Mouse (Mus musculus) embryonic facial prominence, embryonic 10.5 days (tissue): ENCODE measurements around the gene Spryd3. TPM values are rescaled to one million over a fixed set of nuclear protein-coding genes. Genes with fewer than 3 reads are reported as not detected.

ENCODE experiments used
- polyA plus RNA-seq: library from polyadenylated mRNA; unstranded; fragments of >200 nt; fragmentation: Nextera tagmentation; extraction: Ambion mirVana; gene quantifications from 2 replicates; pipeline ENCODE4 v1.2.1, GENCODE M21; 2016

The Spryd3 gene
- polyA plus RNA-seq, 1 experiment from 2014 or later = 12.7 TPM

Other genes starting within 250 kb of the Spryd3 start
- gene Krt76, start 243.3 kb downstream of the Spryd3 start, polyA plus RNA-seq = not detected in 2 replicates
- gene Krt4, start 211.5 kb downstream of the Spryd3 start, polyA plus RNA-seq = not detected in 2 replicates
- gene Krt79, start 195.9 kb downstream of the Spryd3 start, polyA plus RNA-seq = 0.20 and 0.49 TPM in 2 replicates
- not detected in 2 replicates for gene Krt78, start 181.9 kb downstream of the Spryd3 start, polyA plus RNA-seq
- 86.3 and 91.9 TPM in 2 replicates for gene Krt8, start 131.8 kb downstream of the Spryd3 start, polyA plus RNA-seq
- 95.2 and 101 TPM in 2 replicates for gene Krt18, start 108.1 kb downstream of the Spryd3 start, polyA plus RNA-seq
- 133 and 136 TPM in 2 replicates for gene Eif4b, start 62.5 kb downstream of the Spryd3 start, polyA plus RNA-seq
- gene Tns2, start 35.8 kb downstream of the Spryd3 start, polyA plus RNA-seq = 12.3 and 14.9 TPM in 2 replicates
- gene Igfbp6, start 8.1 kb upstream of the Spryd3 start, polyA plus RNA-seq = 0.26 and 0.36 TPM in 2 replicates
- gene Soat2, start 14.3 kb upstream of the Spryd3 start, polyA plus RNA-seq = 0.09 and 0.18 TPM in 2 replicates
- gene Zfp740, start 67.0 kb upstream of the Spryd3 start, polyA plus RNA-seq = 77.6 and 79.3 TPM in 2 replicates
- gene Csad, start 68.5 kb upstream of the Spryd3 start, polyA plus RNA-seq = 48.6 and 48.7 TPM in 2 replicates
- gene Itgb7, start 95.7 kb upstream of the Spryd3 start, polyA plus RNA-seq = 1.1 and 1.6 TPM in 2 replicates
- 77.8 and 90.2 TPM in 2 replicates for gene Rarg, start 121.3 kb upstream of the Spryd3 start, polyA plus RNA-seq
- gene Gm9918, start 134.3 kb upstream of the Spryd3 start, polyA plus RNA-seq = 0.75 and 1.3 TPM in 2 replicates
- gene Mfsd5, start 143.2 kb upstream of the Spryd3 start, polyA plus RNA-seq = 63.2 and 66.4 TPM in 2 replicates
- 55.4 and 57.6 TPM in 2 replicates for gene Espl1, start 160.0 kb upstream of the Spryd3 start, polyA plus RNA-seq
- 353 and 356 TPM in 2 replicates for gene Pfdn5, start 189.9 kb upstream of the Spryd3 start, polyA plus RNA-seq
- gene Myg1, start 195.5 kb upstream of the Spryd3 start, polyA plus RNA-seq = 123 and 126 TPM in 2 replicates
- gene Aaas, start 214.5 kb upstream of the Spryd3 start, polyA plus RNA-seq = 135 and 137 TPM in 2 replicates
- 1.4 and 1.7 TPM in 2 replicates for gene Sp7, start 230.9 kb upstream of the Spryd3 start, polyA plus RNA-seq